Mouse (Mus musculus) ES-Bruce4 (cell line): ENCODE data around the gene Ermn.

Experiments used
- CTCF ChIP-seq: IDR thresholded peaks from one replicate; pipeline ENCODE4 v1.8.1; 2011; ENCODE audit warnings: low read depth, low read length
- EP300 ChIP-seq: IDR thresholded peaks from 2 replicates; pipeline ENCODE4 v1.6.1; 2011; ENCODE audit warnings: low read depth, low read length; ENCODE audit not compliant: insufficient read depth
- POLR2A ChIP-seq: IDR thresholded peaks from one replicate; pipeline ENCODE4 v1.8.1; 2011; ENCODE audit warnings: low read length; ENCODE audit not compliant: insufficient read depth

DNA sequence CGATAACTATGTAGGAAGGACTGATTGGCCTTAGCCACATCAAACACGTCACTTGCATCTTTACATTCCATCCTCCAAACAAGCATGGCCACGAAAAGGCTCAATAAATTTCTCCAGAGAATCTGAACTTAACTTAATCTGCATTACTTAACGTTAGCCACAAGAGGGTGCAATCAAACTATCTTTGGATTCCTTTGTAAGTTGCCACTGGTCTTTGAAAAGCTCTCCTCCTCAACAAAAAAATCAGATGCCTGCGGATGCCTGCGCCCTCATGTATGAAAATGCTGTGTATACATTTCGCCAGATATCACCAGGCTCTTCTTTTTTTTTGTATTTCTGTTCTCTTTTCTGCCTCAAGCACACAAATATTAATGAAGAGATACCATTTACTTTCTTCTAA, 23.3 kb downstream of the Ermn start:
- no peak for TF ChIP-seq CTCF
- TF ChIP-seq POLR2A: no peak
- no peak for TF ChIP-seq EP300
